Mouse (Mus musculus) effector memory CD4-positive, alpha-beta T cell, adult 7 months (primary cell): ENCODE results near the gene Cnnm3. TPM values are rescaled to one million over a fixed set of nuclear protein-coding genes. Genes with fewer than 3 reads are reported as not detected.

Experiments
- polyA plus RNA-seq: library from polyadenylated mRNA; unstranded; fragments of 100-300 nt; shearing (Covaris generic); gene quantifications from one replicate; pipeline ENCODE4 v1.2.1, GENCODE M21; 2017

Cnnm3 gene
- polyA plus RNA-seq = 25.3 TPM

GRCm38 (mm10) chr1:36511289-36512021, at the start of gene Cnnm3:
Gene Cnnm3, plus strand, starts transcription at chr1:36511867.

GRCm38 (mm10) chr1:36471181-36472105, 40.2 kb upstream of the Cnnm3 start, which contains the start of gene Cnnm4:
Gene Cnnm4, plus strand, starts transcription at chr1:36471620.

GRCm38 (mm10) chr1:36536783-36537182, 25.1 kb downstream of the Cnnm3 start, which contains the start of gene Ankrd23:
Gene Ankrd23, minus strand, starts transcription at chr1:36536883.

GRCm38 (mm10) chr1:36539186-36539585, 27.5 kb downstream of the Cnnm3 start, which contains the start of gene Gm42417:
Gene Gm42417, minus strand, starts transcription at chr1:36539429.

GRCm38 (mm10) chr1:36546888-36547471, 35.3 kb downstream of the Cnnm3 start, which contains the start of gene Ankrd39:
Gene Ankrd39, minus strand, starts transcription at chr1:36547445.

GRCm38 (mm10) chr1:36558031-36558993, 46.6 kb downstream of the Cnnm3 start, which contains the start of gene Sema4c:
Gene Sema4c, minus strand, starts transcription at chr1:36558349.

Other genes with a start within 250 kb of the Cnnm3 start
- gene Neurl3, start 237.2 kb upstream of the Cnnm3 start, polyA plus RNA-seq = 512 TPM
- gene Arid5a, start 204.1 kb upstream of the Cnnm3 start, polyA plus RNA-seq = 674 TPM
- gene Kansl3, start 142.7 kb upstream of the Cnnm3 start, polyA plus RNA-seq = 65.8 TPM
- gene Fer1l5, start 139.6 kb upstream of the Cnnm3 start, polyA plus RNA-seq = 1.0 TPM
- 23.5 TPM for gene Lman2l, start 66.6 kb upstream of the Cnnm3 start, polyA plus RNA-seq
- gene Cnnm4, start 40.2 kb upstream of the Cnnm3 start, polyA plus RNA-seq = 6.1 TPM
- 14.7 TPM for gene Ankrd23, start 25.0 kb downstream of the Cnnm3 start, polyA plus RNA-seq
- gene Gm42417, start 27.6 kb downstream of the Cnnm3 start, polyA plus RNA-seq = 1.9 TPM
- gene Ankrd39, start 35.6 kb downstream of the Cnnm3 start, polyA plus RNA-seq = 23.1 TPM
- gene Sema4c, start 46.5 kb downstream of the Cnnm3 start, polyA plus RNA-seq = 0.78 TPM
- gene Fam178b, start 171.3 kb downstream of the Cnnm3 start, polyA plus RNA-seq = 0.23 TPM
- 424 TPM for gene Cox5b, start 179.6 kb downstream of the Cnnm3 start, polyA plus RNA-seq
- gene 4933424G06Rik, start 198.3 kb downstream of the Cnnm3 start, polyA plus RNA-seq = not detected
- 62.8 TPM for gene Actr1b, start 202.6 kb downstream of the Cnnm3 start, polyA plus RNA-seq
- 160 TPM for gene Zap70, start 249.9 kb downstream of the Cnnm3 start, polyA plus RNA-seq